Mouse (Mus musculus) NIH3T3 (cell line): ENCODE data around the gene Agtr1b.
A peak's percentile ranks its signal among the peaks of the same experiment; 100 is the strongest.

ENCODE experiments used
- DNase-seq: peaks from one replicate; pipeline ENCODE4 v3.0.0-alpha.2; 2012; ENCODE audit warnings: low read depth

The Agtr1b gene

GRCm38 (mm10) chr3:20366558-20367522 lies at the start of gene Agtr1b:
TSS of gene Agtr1b (minus strand) at chr3:20367177.
- DNase-seq: no peak

- DNase-seq: peak; percentile 28
These were observed 13.4 kb downstream of the Agtr1b start for GRCm38 (mm10) chr3:20353598-20353997.

GRCm38 (mm10) chr3:20348206-20348605 lies 18.8 kb downstream of the Agtr1b start:
- DNase-seq: no peak

GRCm38 (mm10) chr3:20340402-20340801 lies 26.6 kb downstream of the Agtr1b start:
- DNase-seq: no peak

- peak; percentile 11 for DNase-seq
These were observed 32.3 kb downstream of the Agtr1b start for GRCm38 (mm10) chr3:20334681-20335080.

- no peak for DNase-seq
These were observed 49.7 kb downstream of the Agtr1b start for GRCm38 (mm10) chr3:20317233-20317632.

- DNase-seq: no peak
These were observed 57.8 kb downstream of the Agtr1b start for GRCm38 (mm10) chr3:20309142-20309541.

- no peak for DNase-seq
These were observed 59.7 kb downstream of the Agtr1b start for GRCm38 (mm10) chr3:20307256-20307655.

- DNase-seq: no peak
These were observed 62.1 kb downstream of the Agtr1b start for GRCm38 (mm10) chr3:20304758-20305352.

- DNase-seq: no peak
These were observed 71.4 kb downstream of the Agtr1b start for GRCm38 (mm10) chr3:20295546-20295945.

GRCm38 (mm10) chr3:20294542-20295348 lies 72.2 kb downstream of the Agtr1b start:
- no peak for DNase-seq

GRCm38 (mm10) chr3:20291370-20291769 lies 75.6 kb downstream of the Agtr1b start:
- DNase-seq: no peak

GRCm38 (mm10) chr3:20288761-20289160 lies 78.2 kb downstream of the Agtr1b start:
- DNase-seq: peak; percentile 18

GRCm38 (mm10) chr3:20281796-20282195 lies 85.2 kb downstream of the Agtr1b start:
- DNase-seq: peak; percentile 69

- no peak for DNase-seq
These were observed 91.3 kb downstream of the Agtr1b start, which contains the start of gene Cpb1 for GRCm38 (mm10) chr3:20275633-20276032. TSS of gene Cpb1 (minus strand) at chr3:20275733.
